Mouse (Mus musculus): ENCODE measurements around the gene Nup43. TPM values are rescaled to one million over a fixed set of nuclear protein-coding genes. Genes with fewer than 3 reads are reported as not detected.

Nup43 gene
- polyA plus RNA-seq, 1 experiment from 2014 or later, result 61.0 TPM

DNA sequence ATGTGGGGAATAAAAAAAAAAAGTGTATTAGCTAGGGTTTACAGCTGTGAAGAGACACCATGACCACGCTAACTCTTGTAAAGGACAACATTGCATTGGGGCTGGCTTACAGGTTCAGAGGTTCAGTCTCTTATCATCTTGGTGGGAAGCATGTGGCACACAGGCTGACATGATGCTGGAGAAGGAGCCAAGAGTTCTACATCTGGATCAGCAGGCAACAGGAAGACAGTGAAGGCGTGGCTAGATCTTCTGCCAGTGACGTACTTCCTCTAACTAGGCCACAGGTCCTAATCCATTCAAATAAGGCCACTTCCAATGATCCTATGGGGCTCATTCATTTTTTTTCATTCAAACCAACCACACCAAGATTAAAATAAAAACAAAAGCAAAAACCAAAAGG, 32.8 kb downstream of the Nup43 start:
- no peaks in the 10 kb centered on the region for H3K4me1 ChIP-seq
- peaks cover 89% of the 10 kb centered on the region for H3K36me3 ChIP-seq
- H3K9me3 ChIP-seq, result no peaks in the 10 kb centered on the region
- 88% methylated on average over 3 of the region's 3 CpGs for whole genome bisulfite sequencing
- no peak overlapping the region for H3K27ac ChIP-seq
- no peaks in the 10 kb centered on the region for H3K27me3 ChIP-seq
- H3K4me2 ChIP-seq (replicated peaks), result no peak overlapping the region
- H3K9ac ChIP-seq, result no peak overlapping the region
- H3K4me3 ChIP-seq, result no peak overlapping the region
- ATAC-seq (ENCODE audit: low FRiP score, low read depth), result no peak

DNA sequence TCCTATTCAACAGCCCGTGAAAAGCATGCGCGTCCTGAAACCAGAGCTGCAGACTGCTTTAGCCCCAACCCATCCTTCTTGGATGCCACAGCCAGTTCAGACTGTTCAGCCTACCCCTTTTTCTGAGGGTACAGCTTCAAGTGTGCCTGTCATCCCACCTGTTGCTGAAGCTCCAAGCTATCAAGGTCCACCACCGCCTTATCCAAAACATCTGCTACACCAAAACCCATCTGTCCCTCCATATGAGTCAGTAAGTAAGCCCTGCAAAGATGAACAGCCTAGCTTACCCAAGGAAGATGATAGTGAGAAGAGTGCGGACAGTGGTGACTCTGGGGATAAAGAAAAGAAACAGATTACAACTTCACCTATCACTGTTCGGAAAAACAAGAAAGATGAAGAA, 35.3 kb downstream of the Nup43 start:
- H3K27ac ChIP-seq, result no peak overlapping the region
- H3K36me3 ChIP-seq, result peaks cover 87% of the 10 kb centered on the region
- H3K4me2 ChIP-seq (replicated peaks), result no peak overlapping the region
- no peaks in the 10 kb centered on the region for H3K27me3 ChIP-seq
- H3K4me3 ChIP-seq, result no peak overlapping the region
- H3K9ac ChIP-seq, result no peak overlapping the region
- no peaks in the 10 kb centered on the region for H3K4me1 ChIP-seq
- ATAC-seq (ENCODE audit: low FRiP score, low read depth), result no peak
- no peaks in the 10 kb centered on the region for H3K9me3 ChIP-seq
- WGBS, result 94% methylated on average over 6 of the region's 6 CpGs

DNA sequence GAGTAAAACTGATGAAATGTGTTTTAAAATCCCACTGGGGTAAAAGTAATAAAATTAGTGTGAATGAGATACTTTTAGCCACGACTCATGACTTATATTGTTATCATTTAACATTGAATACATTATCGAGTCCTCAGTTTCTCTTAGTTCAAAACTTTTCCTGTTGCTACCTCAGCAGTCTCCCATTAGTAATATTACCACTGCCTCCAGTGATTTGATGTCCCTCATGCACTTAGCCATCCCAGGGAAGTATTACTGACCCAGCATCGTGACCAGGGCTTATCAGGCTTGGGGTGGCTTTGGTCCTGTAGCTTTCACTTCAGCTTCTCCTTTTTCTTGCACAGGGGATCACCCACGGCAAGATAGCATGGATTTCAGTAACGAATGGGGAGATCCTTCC, 42.8 kb downstream of the Nup43 start:
- H3K9ac ChIP-seq, result no peak overlapping the region
- no peaks in the 10 kb centered on the region for H3K9me3 ChIP-seq
- no peaks in the 10 kb centered on the region for H3K27me3 ChIP-seq
- WGBS, result 90% methylated on average over 5 of the region's 5 CpGs
- H3K27ac ChIP-seq, result no peak overlapping the region
- no peak overlapping the region for H3K4me2 ChIP-seq (replicated peaks)
- H3K36me3 ChIP-seq, result peaks cover 75% of the 10 kb centered on the region
- H3K4me1 ChIP-seq, result no peaks in the 10 kb centered on the region
- H3K4me3 ChIP-seq, result no peak overlapping the region
- no peak for ATAC-seq (ENCODE audit: low FRiP score, low read depth)

- Histone ChIP-seq H3K9me3 (no peaks in the 10 kb centered on the region), H3K27ac (no peak overlapping the region), H3K4me3 (no peak overlapping the region), H3K4me1 (no peaks in the 10 kb centered on the region), H3K9ac (no peak overlapping the region), H3K4me2 (replicated peaks) (no peak overlapping the region), H3K36me3 (peaks cover 64% of the 10 kb centered on the region), H3K27me3 (no peaks in the 10 kb centered on the region)
- no peak for ATAC-seq (ENCODE audit: low FRiP score, low read depth)
- WGBS, result 94% methylated on average over 13 of the region's 13 CpGs
These were observed 45.2 kb downstream of the Nup43 start for GRCm38 (mm10) chr10:7712506-7712905.

DNA sequence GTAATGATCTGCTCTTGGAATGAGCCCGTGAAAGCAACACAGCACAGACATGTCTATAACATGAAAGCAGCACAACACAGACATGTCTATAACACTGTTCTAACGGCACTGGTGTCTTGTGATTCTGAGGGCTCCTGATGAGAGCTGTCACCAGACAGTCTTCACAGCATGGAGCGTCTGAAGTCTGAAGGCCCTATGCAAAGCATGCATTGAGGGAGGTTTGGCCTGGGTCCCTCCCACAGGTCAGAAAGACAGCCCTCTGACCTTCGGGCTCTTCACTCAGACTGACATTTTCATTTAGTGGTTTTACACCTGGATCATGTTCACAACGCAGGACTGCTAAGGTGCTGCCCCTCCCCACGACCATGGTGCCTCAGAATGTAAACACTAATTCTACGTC, 47.8 kb downstream of the Nup43 start:
- 68% methylated on average over 7 of the region's 7 CpGs for WGBS
- H3K4me1 ChIP-seq, result no peaks in the 10 kb centered on the region
- H3K36me3 ChIP-seq, result peaks cover 43% of the 10 kb centered on the region
- no peak for ATAC-seq (ENCODE audit: low FRiP score, low read depth)
- no peak overlapping the region for H3K4me3 ChIP-seq
- H3K9ac ChIP-seq, result no peak overlapping the region
- H3K9me3 ChIP-seq, result no peaks in the 10 kb centered on the region
- H3K4me2 ChIP-seq (replicated peaks), result no peak overlapping the region
- H3K27ac ChIP-seq, result no peak overlapping the region
- H3K27me3 ChIP-seq, result no peaks in the 10 kb centered on the region

DNA sequence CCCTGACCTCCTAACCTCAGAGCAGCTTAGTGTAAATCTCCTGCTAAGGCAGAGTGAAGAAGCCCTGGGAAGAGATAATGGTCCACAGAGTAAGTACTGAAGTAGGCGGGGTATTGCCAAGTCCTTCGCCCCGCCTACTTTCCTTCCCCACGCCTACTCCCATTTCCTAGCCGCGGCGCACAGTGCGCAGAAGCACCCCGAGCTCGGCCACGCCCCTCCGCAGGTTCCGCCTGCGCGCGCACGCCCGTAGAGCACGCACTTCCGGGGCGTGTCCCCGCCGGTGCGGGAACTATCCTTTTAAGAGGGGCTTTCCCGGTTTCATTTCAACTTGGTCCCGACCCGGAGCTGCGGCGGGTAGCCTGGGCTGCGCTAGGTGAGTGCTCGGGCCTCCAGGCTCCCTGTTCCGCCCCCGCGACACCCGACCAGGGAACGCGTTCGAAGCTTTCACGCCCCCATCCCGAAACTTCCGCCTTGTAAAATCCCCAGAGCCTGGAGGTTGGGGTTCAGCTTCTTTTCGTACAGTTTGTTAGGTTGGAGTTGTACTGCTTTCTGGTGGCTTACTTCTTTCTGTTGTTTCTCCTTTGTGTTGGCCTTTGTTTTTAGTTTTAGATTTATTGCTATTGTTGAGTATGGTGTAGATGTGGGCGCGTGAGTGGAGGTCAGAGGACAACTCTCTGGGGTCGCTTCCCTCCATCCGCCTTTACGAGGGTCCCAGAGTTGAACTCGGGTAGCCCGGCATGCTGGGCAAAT, 58.6 kb downstream of the Nup43 start, which contains the start of gene Katna1:
Gene Katna1, plus strand, starts transcription at position 250 of the 750 bp plus-strand sequence.
- no peaks in the 10 kb centered on the region for H3K9me3 ChIP-seq
- 0% methylated on average over 44 of the region's 49 CpGs for WGBS
- H3K4me2 ChIP-seq (replicated peaks), result peak within 1 kb of the TSS; percentile 84
- peak within 1 kb of the TSS; percentile 81 for H3K4me3 ChIP-seq
- H3K9ac ChIP-seq, result peak within 1 kb of the TSS; percentile 86
- H3K36me3 ChIP-seq, result no peaks in the 10 kb centered on the region
- peaks cover 7% of the 10 kb centered on the region for H3K4me1 ChIP-seq
- peak; percentile 99 for ATAC-seq (ENCODE audit: low FRiP score, low read depth)
- peak within 1 kb of the TSS; percentile 76; the same call in 1 of the 2 replicates for H3K27ac ChIP-seq
- no peaks in the 10 kb centered on the region for H3K27me3 ChIP-seq

DNA sequence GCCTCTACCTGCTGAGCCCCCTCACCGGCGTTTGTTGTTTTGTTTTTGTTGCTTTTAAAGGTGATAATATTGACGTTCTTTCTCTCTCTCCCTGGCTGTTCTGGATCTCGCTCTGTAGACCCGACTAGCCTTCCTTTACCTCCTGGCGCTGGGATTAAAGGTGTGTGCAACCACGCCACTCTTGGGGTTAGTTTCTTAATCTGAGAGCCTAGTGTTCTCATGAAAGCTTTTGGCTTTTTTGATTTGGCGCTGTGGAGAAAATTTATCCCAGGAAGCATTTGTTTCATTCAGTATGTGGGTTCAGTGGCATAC, 59.2 kb downstream of the Nup43 start:
- H3K9ac ChIP-seq, result peak overlapping the region; percentile 86
- H3K4me3 ChIP-seq, result peak overlapping the region; percentile 81
- H3K36me3 ChIP-seq, result no peaks in the 10 kb centered on the region
- peak overlapping the region; percentile 84 for H3K4me2 ChIP-seq (replicated peaks)
- no peaks in the 10 kb centered on the region for H3K27me3 ChIP-seq
- WGBS, result 3% methylated on average over 8 of the region's 8 CpGs
- peak overlapping the region; percentile 76; the same call in 1 of the 2 replicates for H3K27ac ChIP-seq
- ATAC-seq (ENCODE audit: low FRiP score, low read depth), result no peak
- no peaks in the 10 kb centered on the region for H3K9me3 ChIP-seq
- H3K4me1 ChIP-seq, result peaks cover 7% of the 10 kb centered on the region

- no peaks in the 10 kb centered on the region for H3K36me3 ChIP-seq
These were observed 59.7 kb downstream of the Nup43 start for GRCm38 (mm10) chr10:7727011-7727410.

More at GRCm38 (mm10) chr10:7727011-7727410, 59.7 kb downstream of the Nup43 start:
- Histone ChIP-seq H3K4me2 (replicated peaks) (peak overlapping the region; percentile 84), H3K4me1 (peaks cover 7% of the 10 kb centered on the region), H3K9ac (peak overlapping the region; percentile 86), H3K27ac (no peak overlapping the region), H3K4me3 (peak overlapping the region; percentile 81), H3K27me3 (no peaks in the 10 kb centered on the region), H3K9me3 (no peaks in the 10 kb centered on the region)
- WGBS, result 14% methylated on average over 3 of the region's 3 CpGs
- ATAC-seq (ENCODE audit: low FRiP score, low read depth), result no peak

Other genes with a start within 250 kb of the Nup43 start
- gene Ulbp1, start 193.9 kb upstream of the Nup43 start, polyA plus RNA-seq (2015; fragmentation: Nextera tagmentation; extraction: Ambion mirVana), result 1.1 and 1.3 TPM in 2 replicates
- gene Lrp11, start 77.7 kb upstream of the Nup43 start, polyA plus RNA-seq (2015; fragmentation: Nextera tagmentation; extraction: Ambion mirVana), result 1.2 and 1.3 TPM in 2 replicates
- 125 and 132 TPM in 2 replicates for gene Pcmt1, start 13.6 kb downstream of the Nup43 start, polyA plus RNA-seq (2015; fragmentation: Nextera tagmentation; extraction: Ambion mirVana)
- 7.3 and 7.6 TPM in 2 replicates for gene Lats1, start 13.7 kb downstream of the Nup43 start, polyA plus RNA-seq (2015; fragmentation: Nextera tagmentation; extraction: Ambion mirVana)
- 59.9 and 62.3 TPM in 2 replicates for gene Katna1, start 58.5 kb downstream of the Nup43 start, polyA plus RNA-seq (2015; fragmentation: Nextera tagmentation; extraction: Ambion mirVana)
- gene Ginm1, start 125.3 kb downstream of the Nup43 start, polyA plus RNA-seq (2015; fragmentation: Nextera tagmentation; extraction: Ambion mirVana), result 84.4 and 88.7 TPM in 2 replicates
- 42.7 and 47.2 TPM in 2 replicates for gene Ppil4, start 125.4 kb downstream of the Nup43 start, polyA plus RNA-seq (2015; fragmentation: Nextera tagmentation; extraction: Ambion mirVana)
- gene Zc3h12d, start 165.0 kb downstream of the Nup43 start, polyA plus RNA-seq (2015; fragmentation: Nextera tagmentation; extraction: Ambion mirVana), result 0.41 TPM in 2 replicates

Measured in limb, embryonic 13.5 days (tissue).